Mouse (Mus musculus) cerebellum, postnatal 14 days (tissue): ENCODE results near the gene Phldb1.
A peak's percentile ranks its signal among the peaks of the same experiment; 100 is the strongest.

ENCODE experiments used
- DNase-seq, 2 experiments: peaks; one replicate each; pipeline ENCODE4 v3.0.0; 2021; ENCODE audit warnings: mixed read lengths in 2 of 2

Phldb1 gene

DNA sequence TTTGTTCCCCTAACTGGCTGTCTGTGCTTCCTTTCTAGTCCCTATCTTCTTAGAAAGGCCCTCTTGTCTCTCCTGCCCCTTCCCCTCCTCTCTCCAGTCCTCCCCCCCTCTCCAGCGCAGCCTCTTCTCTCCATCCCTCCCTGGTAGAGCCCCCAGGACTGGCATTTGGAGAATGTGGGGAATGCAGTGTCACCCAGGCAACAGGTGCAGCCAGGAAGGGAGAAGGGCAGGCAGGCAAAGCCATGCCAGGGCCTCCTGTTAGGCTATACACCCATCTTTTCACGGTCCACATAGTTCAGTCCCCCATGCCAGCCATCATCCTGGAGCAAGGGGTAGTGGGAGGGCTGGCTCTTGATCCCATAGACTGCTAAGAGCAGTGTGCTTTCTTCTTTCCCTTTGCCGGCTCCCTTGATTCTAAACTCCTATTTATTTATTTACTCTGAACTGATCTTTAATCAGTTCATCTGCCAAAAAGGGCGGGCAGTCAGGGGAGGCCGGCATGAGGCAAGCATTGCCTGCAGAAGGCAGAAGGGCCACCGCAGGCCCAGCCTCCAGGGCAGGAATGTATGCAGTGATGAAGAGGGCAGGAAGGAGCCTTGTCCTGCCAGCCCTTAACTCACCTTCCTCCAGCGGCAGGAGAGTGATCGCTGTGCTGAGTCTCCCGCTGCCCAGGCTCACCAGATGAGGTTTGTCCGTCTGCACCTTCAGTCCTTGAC is 8.4 kb downstream of the Phldb1 start:
- no peak for DNase-seq

DNA sequence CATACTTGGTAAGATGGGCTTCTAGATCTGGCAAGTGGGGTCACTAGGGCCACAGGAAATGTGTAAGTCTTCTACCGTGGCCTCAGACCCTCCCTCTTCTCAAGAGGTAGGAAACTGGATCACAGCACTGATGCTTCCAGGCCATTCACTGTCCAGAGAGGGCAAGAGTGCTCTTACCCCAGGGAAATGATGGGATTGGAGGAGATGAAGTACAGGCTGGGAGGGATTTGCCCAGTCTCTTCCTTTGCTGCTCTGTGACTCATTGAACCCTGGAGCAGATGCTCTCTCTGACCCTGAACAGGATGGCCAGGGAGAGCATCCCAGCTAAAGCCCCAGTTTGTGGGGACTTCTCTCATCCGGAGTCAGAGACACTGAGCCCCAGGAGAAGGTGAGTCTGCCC is 10.3 kb downstream of the Phldb1 start:
- no peak for DNase-seq

DNA sequence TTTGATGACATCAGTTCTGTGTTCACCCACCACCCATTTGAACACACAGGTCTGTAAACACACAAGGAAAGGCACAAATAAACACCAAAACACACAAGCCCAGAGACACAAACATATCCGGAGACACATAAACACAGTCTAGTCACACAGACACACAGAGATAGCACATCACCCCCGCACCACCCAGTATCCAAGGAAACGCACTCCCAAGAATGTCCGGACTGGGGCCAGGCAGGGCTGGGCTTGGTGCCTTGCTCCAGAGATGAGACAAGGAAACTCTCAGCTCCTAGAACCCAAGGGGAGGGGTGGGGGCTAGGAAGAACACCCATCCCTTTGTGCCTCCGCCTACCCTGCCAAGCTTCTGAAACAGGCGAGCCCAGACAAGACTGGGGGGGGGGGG is 10.8 kb downstream of the Phldb1 start:
- DNase-seq, result peak in 1 of 2 experiments; percentile 47

DNA sequence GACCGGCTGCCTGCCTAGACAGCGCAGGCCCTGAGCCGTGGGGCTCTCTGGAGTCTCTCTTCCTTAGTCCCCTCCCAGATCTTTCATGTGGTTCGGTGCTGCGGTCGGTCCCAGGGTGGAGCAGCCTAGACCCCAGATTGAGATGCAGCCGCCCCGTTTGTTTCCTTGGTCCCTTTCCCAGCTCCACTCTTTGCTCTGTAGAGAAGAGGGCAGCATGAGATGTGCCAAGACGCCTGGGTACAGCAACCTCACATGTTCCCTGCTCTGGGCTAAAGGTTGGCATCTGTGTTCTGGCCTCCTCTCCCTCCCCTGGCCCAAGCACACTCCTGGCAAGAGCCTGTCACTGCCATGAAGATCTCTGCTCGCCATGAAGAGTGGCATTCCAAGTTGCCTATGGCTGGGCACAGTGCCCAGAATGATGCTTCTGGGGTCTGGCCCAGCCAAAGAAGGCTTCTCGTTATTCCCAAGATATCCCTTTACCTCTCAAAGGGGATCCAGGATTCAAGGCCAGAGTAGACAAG is 11.4 kb downstream of the Phldb1 start:
- DNase-seq, result peak; percentile 46 to 47

DNA sequence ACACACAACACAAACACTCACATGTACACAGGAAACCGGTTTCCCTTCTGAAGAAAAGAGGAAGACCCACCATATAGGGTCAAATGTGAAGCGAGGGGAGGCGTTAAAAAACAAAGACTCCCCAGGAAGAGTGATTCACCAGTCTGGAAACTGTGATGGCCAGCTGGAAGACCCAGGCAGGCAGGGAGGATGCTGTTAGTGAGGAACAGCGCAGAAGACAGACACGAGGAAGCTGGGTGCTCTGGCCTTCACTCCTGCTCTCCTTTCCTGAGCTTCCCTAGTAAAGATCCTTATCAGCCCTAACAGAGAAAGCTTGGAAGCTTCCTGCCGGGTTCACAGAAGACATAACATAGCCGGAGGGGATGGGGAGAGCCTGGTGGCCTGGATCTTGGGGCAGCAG is 12.0 kb downstream of the Phldb1 start:
- peak in 1 of 2 experiments; percentile 23 for DNase-seq

DNA sequence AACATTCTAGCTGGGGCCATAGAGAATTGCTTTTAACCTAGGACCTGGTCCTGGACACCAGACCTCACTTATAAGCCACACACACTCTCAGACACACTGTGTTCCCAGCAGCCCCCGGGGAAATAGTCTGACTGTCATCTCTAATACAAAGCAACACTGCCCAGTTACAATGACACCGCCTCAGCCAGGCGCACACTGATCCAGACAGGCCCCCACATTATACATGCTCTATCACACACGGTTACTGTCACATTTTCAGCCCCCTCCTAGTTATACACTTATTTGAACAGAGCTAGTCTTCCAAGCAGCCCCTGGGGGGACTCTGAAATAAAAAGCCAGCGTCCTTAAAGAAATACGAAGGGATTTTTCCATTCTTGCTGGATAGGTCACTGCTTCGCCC is 12.4 kb downstream of the Phldb1 start:
- DNase-seq, result peak in 1 of 2 experiments; percentile 23

DNA sequence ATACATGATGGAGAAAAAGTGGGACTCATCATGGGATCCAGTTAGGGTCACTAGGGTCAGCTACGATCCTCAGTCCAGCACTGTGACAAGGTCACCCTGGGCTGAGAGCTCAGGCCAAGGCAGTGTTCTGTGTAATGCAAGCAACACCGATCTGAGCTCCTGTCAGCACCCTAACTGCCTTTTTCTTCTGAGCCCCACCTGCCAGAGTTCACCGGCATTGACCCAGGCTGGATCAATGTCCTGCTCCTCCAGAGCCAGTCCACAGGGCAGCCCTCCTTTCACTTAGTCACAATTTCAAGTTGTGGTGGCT is 13.2 kb downstream of the Phldb1 start:
- DNase-seq, result no peak

DNA sequence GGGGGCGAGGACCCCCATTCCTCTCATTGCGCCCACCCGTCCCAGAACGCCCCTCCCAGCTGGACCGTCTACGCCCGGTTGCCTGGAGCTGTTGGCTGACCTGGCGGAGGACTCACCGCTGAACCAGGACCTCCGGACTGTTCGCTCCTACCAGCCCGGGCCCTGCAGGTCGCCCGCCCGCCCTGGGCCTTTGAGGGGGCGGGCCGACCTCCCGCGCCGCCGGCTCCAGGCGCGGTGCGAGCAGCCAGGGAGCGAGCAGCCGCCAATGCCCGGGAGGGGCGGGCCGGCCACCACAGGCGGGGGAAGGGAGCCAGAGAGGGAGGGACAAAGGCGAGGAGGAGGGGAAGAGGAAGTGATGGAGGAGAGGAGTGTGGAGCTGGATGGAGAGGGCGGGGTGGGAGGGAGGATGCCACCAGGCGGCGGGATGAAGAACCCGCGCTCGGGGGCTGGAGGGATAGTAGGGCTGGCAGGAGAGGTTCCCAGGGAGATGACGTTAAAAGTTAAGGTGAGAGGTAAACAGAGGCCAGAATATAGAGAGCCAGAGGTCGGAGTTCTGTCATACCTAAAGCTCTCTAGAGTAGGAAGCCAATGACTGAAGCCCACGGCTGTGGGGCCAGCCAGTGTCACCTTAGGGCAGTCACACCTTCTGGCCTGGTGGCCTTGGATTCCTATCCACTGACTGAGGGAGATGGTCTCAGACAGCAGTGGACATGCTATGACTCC is 13.7 kb downstream of the Phldb1 start:
- peak; percentile 93 for DNase-seq

DNA sequence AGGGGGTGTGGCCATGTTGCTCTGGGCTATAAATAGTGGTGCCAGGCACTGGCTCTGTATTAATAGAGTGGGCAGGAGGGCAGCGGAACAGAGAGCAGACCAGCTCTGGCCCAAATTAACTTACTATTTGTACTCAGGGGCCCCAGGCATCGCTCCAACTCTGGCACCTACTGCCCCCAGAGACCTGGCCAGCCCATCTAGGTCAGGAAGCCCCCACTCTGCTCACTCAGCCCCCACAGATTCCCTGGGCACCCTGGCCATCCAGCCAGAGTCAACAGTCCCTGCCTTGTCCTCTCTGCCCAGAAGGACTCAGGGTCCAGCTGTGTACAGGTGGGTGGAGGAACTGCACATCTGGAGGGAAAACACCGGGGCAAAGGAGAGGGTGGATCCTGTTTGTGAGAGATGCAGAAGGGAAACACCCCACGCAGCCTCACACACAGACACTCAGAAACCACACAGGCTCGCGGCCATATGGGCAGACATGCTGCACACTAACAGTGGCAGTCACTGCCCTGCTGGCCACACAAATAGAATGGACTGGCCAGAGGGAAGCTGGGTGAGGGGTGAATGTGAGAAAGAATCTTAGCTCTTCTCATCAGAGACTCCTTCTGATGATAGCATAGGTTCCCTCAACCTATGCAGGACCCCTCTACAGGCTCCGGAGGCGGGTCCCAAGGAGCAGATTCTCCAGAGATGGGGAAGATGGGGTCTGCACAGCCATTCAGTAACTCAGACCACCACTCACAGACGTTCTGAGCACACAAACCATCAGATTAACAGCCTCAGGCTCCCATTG is 14.4 kb downstream of the Phldb1 start:
- DNase-seq, result peak; percentile 75 to 76

DNA sequence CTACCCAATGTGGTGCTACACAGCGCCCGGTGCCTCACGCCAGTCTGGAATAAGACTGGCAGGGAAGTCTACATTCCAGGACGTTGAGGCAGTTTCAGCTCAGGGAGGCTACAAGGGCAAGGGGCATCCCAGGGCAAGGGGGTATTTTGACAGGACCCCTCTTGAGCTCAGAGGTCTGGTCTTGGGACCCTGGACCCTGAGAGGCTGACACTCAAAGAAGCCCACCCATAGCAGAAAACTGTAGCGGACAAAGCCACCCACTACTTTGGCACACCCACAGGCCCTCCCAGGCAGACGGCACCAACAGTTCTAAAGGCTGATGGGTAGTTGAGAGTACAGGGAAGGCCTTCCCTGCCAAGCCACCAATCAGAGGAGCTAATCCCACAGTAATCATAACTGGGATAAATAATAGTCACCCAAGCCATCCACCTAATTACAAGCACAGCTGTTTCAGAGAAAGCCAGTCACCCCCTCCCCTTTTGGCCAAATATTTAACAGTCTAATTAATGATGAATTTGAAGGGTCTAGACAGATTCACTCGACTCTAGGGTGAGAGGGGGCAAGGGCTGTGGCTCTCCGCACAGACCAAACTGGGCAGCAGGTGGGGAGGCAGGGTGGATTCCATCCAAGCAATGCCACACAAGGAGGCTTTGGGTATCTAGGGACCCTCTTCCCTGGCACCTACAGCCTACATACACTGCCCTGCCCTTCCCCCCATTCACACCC is 15.2 kb downstream of the Phldb1 start:
- DNase-seq, result no peak

DNA sequence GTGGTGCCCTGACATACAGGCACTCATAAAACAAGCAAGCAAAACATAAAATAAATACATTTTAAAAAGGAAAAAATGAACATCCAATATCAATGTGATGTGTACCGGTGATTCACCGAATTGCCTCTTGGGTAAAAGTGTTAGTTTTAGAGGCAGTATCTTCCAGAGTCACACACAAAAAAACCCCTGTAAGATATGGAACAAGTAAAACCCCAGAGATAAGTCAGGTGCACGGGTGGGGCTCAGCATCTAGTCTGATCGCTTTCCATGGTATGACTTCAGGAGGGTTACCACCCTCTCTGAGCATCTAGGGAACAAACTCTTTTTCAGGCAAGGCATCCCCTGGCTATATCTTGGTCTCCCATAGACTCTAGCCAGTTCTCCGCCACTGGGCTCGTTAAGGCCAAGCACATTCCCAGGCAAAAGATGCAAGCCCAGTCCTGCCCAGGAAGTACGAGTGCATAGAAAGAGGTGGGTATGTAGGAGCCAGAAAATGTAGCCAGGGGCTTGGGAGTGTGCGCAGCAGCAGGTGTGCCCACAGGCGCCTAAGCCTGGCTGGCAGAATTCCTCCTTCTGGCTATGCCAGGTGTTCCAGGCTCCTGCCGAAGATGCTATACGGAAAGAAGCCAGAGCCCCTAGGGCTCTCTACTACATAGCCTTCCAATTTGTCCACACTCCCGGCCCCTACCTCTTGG is 15.9 kb downstream of the Phldb1 start:
- peak; percentile 78 to 85 for DNase-seq

DNA sequence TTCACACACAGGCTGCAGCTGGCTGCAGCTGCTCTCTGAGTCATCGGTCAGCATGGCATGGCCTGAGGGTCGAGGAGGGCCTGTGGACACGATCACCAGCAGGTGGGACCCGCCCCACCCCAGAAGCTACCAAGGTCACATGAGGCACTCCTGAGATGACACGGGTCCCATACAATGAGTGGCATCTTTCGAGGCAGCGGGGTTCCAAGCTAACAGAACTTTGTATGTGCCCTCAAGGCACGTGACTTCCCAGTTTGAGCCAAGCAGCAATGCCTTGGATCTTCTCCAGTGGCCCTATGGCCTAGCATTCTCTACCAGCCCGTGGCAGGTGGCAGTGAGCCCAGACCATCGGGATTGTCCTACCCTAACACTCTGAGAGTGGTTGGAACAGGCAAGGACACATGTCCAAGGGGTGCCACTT is 17.2 kb downstream of the Phldb1 start:
- peak; percentile 94 to 95 for DNase-seq

DNA sequence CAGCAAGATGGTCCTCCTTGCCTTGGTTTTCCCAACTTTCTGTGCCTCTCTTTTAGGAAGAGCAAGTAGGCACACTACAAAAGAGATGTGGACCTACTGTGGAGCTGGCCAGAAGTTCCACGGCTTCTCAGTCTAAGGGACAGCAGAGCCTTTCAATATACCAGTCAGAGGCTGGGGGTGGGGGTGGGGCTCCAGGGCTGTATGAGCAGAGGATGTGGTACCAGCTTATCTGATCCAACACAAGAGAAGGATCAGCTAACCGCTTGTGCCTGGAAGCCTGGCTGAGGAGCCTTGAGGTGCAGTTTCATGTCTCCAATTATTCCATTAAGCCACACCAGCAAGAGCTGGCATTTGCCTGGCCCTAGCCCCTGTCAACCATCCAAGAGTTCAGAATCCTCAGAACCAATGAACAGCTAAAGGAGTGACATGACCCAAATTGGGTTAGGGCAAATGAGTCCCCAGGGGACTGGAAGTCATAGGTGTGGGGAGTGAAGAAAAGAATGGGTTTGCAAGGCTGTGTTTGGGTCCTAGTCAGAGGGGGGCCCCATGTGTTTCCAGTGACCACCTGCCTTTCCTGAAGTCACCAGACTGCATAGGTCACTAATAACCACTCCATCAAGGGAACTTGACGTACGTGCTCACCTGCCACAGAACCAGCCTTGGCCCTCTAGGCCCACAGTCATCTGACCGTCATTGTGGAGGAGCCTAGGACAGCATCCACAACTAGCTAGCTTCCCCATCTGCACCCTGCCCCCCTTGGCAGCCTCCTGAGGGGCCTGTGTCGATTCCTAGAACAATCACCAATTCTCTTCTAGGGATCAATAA is 17.8 kb downstream of the Phldb1 start:
- no peak for DNase-seq

DNA sequence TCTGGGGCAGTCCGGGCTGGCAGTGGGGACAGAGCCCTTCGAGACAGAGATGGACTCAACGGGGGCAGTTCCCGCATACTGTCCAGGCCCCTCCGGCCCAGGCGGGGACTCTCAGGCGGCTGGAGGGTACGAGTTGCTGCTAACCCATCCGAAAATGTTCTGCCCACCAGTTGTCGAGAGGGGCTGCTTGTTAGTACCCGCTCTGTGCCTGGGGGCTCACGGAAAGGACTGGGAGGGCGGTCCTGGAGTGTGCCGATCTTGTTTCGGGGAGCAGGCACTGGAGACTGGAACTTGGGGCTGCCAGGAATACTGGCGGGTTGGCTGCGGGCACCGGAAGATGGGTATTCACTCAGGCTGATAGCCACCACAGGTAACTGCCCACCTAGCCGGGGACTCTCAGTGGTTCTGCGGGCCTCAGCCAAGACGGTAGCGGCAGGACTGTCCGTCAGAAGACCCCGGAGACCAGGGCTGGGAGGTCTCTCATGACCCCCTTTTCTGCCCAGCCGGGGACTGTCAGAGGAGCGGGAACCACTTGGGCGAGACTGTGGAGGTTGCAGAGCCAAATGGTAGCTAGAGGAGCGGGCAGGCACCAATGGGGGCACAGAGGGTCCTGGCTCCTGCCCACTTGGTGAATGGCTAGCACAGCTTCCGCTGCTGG is 19.2 kb downstream of the Phldb1 start:
- no peak for DNase-seq

DNA sequence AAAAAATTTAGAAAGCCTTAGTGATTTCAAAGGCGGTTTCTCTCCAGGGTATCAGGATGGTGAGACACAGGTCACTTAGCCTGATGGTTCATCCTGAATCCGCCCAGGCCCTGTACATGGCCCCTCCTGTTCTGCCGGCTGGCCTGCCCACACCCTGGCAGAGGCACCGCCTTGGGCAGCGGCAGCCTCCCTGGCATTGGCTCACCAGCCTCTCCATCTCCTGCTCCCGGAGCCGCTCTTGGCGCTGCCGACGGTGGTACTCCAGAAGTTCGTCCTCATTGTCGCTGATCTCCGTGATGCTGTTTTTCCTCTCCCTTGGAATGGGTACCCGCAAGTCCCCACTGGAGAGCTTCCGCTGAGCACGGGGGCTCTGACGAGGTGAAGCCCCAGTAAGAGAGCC is 19.9 kb downstream of the Phldb1 start:
- peak; percentile 78 to 79 for DNase-seq

DNA sequence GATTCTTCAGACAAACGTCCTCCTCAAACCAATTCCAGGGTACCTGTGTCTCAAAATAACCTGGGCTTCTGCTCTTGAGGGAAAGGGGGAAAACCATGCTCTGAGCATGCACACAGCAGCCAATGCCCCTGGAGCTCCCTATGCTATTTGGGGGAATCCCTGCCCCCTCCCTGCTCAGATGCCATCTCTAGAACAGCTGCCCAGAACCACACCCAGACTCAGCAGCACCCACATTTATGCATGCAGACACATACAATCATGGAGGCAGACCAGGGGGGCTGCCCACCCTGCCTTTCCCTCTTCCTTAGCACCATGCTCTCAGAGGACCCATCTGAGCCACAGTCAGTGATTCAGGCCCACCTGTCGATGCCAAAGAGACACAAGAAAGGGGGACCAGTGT is 21.4 kb downstream of the Phldb1 start:
- DNase-seq, result no peak

DNA sequence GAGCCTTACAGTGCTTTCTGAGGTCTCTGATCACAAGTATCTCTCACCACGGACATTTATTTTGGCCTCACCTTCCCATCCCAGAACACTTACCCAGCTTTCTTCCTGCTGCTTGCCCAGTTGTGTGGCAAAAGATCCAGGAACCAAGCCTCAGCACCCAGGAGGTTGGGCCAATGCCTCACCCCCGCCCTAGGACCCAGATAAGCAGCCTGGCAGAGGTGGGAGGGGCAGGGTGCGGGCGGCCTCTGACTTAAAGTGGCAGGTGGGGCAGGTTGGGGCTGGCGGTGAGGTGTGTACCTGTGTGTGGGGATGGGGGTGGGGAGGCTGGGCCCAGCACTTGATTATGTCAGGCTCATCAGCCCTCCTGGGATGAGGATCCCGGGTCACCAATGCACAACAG is 21.9 kb downstream of the Phldb1 start:
- no peak for DNase-seq

DNA sequence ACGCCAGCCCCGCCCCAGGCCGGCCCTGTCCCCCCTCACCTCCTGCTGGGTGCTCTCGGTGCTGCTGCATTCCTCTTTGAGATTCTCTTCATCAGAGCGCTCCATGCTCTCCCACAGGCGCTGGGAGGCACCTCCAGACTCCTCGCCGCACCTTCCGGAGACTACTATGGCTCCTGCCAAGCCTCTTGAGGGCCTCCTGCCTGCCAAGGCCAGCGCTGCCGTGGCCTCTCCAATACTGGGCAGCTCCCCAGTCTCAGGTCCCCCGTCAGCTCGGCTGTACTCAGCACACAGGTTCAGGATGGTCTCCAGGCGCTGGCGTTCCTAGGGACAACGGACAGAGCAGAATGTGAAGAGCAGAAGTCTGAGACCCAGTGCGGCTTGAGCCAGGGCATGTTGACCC is 23.4 kb downstream of the Phldb1 start:
- no peak for DNase-seq

DNA sequence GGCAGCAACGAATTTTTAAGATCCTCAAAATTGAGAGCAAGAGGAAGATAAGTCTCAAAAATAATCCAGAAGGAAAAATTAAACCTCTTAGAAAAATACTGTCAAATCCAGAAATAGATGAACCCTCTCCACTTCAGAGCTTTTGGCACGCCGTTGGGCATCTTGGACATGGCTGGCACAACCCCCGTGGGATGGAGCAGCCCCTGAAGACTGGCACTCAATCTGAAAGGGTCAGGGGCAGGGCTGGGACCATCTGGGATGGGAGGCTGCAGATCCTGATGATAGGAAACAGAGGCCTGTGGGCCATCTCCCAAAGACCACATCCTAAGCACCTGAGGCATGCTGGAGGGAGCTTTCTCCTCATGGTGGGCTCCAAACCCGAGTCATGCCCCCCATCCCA is 24.8 kb downstream of the Phldb1 start:
- no peak for DNase-seq

DNA sequence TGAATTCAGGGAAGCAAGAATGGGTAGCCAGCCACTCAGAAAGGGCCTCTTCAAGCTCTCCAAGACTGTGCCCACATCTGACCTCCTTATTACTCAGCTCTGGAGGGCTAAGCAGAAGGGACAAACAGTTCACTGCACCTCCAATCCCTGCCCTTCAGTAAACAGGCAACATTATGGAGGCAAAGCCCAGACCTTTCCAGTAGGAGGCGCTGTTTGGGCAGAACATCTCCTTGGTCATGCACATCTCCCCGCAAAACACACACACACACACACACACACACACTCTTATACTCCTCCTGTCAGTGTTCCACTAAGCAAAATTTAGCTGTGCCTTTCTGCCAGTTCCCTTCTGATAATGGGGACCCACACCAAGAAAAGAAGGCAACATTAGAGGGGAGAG is 25.4 kb downstream of the Phldb1 start:
- DNase-seq, result peak in 1 of 2 experiments; percentile 86

DNA sequence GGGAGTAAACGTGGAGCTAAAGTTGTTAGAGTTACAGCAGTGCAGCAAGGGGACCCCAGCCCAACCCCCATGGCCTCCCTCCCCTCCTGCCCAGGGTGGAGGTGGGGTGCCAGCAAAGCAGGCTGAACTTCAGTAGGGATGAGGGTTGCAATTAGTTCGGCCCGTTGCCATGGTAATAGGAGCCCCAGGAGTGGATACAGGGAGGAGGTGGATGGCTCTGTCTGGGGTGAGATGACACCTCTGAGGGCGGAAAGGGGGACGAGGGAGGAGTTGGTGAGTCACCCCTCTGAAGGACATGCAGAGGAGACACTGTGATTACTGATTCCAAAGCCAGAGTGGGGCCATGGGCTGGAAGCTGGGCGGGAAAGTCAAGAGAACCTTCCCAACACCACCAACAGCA is 26.1 kb downstream of the Phldb1 start:
- DNase-seq, result no peak
